Mouse (Mus musculus) left cerebral cortex, postnatal 14 days (tissue): Measurements from ENCODE around the gene Plekha8. TPM values are rescaled to one million over a fixed set of nuclear protein-coding genes. Genes with fewer than 3 reads are reported as not detected.

Experiments
- DNase-seq, 2 experiments: peaks; one replicate each; pipeline ENCODE4 v3.0.0; 2021 to 2022; ENCODE audit warnings: low spot score in 2 of 2, mixed read lengths in 1 of 2
- intact Hi-C: fragments of 180-260 bp; cut with DNase I; formaldehyde crosslinking; loops from one replicate; pipeline ENCODE4 v1.15.1; 2025
- total RNA-seq, 2 experiments: library from RNA; stranded (reverse); gene quantifications; 2 replicates each; pipeline ENCODE4 v1.2.3; 2021

Plekha8 gene
- total RNA-seq, 2 experiments from 2014 or later: 8.5 to 9.4 TPM

DNA sequence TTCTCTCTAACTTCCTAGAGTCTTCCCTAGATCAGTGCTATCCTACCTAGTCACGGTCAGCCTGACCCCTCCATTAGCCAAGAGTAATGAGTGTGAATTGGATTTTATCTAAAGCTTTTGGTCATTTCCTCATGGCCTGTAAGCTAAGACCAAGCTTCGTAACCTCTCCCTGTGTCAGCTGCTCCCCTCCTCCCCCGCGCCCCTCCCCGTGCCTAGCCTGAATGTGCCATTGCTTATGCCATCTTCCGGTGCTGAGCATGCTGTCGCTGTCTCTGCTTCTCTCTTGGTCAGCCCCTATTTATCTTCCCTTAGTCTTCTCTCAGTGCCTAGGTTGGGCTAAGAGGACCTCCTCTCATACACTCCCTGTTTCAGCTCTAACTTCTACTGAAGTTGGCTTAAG lies 24.6 kb downstream of the Plekha8 start:
- intact Hi-C loops: no loop called here
- DNase-seq: no peak

- intact Hi-C loops: no loop called here
Measured at GRCm38 (mm10) chr6:54620357-54620756, 25.4 kb downstream of the Plekha8 start.

GRCm38 (mm10) chr6:54628381-54628780 lies 33.5 kb downstream of the Plekha8 start:
- intact Hi-C loops: no loop called here
- no peak for DNase-seq

More at GRCm38 (mm10) chr6:54620357-54620756, 25.4 kb downstream of the Plekha8 start:
- DNase-seq: no peak

DNA sequence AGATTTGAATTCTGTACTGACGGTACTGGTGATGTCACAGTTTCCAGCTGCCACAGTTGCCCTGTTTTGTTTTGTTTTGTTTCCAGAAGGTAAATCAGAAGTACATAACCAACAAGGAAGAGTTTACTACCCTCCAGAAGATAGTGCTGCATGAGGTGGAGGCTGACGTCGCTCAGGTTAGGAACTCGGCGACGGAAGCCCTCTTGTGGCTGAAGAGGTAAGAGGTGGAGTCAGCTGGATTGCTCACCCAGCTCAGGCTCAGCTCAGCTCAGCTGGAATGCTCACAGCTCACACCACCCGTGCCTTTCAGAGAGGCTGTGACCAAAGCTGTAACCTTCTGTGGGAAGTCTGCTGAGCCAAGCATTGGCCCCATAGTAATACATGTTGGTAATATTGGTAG lies 34.8 kb downstream of the Plekha8 start:
- intact Hi-C loops: no loop called here
- DNase-seq: peak in 1 of 2 experiments; percentile 24

DNA sequence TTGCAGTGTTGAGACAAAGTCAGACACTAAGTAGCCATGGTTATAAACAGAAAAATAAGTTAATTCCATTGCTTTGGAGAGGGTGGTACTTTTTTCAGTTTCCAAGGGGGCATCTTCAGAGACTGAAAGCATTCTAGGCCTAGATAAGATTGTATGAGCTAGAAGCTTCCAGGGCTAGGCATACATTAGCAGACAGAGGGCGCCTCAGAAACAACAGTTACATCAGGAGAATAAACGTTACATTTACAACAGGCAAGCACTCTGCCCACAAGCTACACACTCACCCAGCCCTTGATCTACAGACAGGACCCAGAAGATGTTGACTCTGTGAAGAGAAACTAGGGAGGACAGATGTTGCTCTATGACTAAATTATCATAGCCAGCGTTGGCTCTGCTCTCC lies 36.6 kb downstream of the Plekha8 start:
- DNase-seq: peak; percentile 46 to 66
- intact Hi-C loops: no loop called here

DNA sequence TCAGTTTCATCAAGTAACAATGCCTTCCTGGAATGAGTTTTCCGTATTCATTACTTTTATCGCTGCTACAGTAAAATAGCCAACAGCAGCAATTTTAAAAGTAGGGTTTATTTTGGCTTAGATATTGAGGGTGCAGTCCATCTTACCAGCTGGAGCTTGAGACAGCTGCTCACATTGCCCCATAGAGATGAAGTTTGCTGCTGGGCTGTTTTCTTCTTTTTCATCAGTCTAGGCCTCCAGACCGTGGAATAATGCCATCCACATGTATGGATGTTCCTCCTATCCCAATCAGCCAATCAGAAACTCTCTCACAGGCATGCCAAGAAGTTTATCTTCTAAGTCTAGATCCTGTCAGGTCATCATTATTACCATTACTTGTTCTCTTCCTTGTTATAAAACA lies 45.0 kb downstream of the Plekha8 start:
- no peak for DNase-seq
- intact Hi-C loops: no loop called here

- peak; percentile 52 for DNase-seq
- intact Hi-C loops: no loop called here
Measured at GRCm38 (mm10) chr6:54641953-54642352, 47.0 kb downstream of the Plekha8 start.

GRCm38 (mm10) chr6:54643181-54643580 lies 48.3 kb downstream of the Plekha8 start:
- no peak for DNase-seq
- intact Hi-C loops: no loop called here

DNA sequence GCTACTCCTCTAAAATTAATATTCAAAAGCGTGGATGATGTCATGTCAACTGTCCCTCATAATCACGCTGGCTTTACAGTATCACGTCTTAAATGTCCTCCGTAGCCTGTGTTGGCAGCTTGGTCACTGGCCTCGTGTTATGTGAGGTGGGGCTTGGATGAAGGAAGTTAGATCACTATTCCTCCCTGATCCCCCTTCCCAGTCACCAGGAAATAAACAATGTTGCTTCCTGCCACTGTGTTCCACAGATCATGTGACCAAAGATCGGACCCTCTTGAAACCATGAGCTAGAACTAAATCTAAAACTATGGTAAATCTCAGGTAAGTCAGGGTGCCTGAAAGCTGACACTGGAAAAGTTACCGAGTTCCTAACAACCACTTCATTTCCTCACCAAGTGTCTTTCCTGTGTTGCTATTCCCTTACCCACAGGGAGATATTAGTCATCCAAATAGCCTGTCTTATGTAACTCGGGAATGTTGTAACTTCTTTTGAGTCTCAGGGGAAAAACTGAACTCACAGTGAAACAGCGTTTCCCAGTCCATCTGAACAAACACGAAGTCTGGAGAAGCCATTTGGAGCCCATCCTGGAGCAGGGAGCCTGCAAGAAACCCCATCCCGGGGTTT lies 60.7 kb downstream of the Plekha8 start:
- no peak for DNase-seq
- intact Hi-C loops: no loop called here

- DNase-seq: no peak
- intact Hi-C loops: no loop called here
Measured at GRCm38 (mm10) chr6:54657861-54658260, 63.0 kb downstream of the Plekha8 start.

GRCm38 (mm10) chr6:54669868-54670267 lies 75.0 kb downstream of the Plekha8 start:
- no peak for DNase-seq
- intact Hi-C loops: no loop called here

- no peak for DNase-seq
- intact Hi-C loops: no loop called here
Measured at GRCm38 (mm10) chr6:54672901-54673300, 78.0 kb downstream of the Plekha8 start.

DNA sequence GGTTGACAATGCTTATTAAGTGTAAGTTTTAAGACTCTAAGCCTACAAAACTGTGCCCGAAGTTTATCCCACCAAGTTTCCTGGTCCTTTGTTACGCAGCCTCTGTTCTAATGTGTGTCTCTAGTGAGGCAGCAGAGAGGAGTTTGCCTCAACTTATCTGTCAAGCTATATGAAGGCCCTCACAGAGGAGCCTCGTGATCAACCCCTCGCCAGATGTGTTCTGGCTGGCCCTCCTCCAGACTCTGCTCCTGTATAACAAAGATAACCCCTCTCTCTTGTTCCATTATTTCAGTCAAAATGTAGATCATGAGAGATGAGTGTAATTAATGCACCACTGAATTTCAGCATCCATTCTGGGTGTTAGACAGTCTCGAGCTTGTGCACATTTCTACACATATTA lies 84.8 kb downstream of the Plekha8 start:
- DNase-seq: no peak
- intact Hi-C loops: loop anchor here (5.0 kb wide), 1 partner anchor 87 kb away; no protein-coding TSS in a partner anchor

GRCm38 (mm10) chr6:54680891-54681745 lies 86.2 kb downstream of the Plekha8 start, which contains the start of gene Mturn:
TSS of gene Mturn (plus strand) at chr6:54681624.
- DNase-seq: peak; percentile 94 to 98
- intact Hi-C loops: loop anchor here (5.0 kb wide), 1 partner anchor 89 kb away; no protein-coding TSS in a partner anchor

DNA sequence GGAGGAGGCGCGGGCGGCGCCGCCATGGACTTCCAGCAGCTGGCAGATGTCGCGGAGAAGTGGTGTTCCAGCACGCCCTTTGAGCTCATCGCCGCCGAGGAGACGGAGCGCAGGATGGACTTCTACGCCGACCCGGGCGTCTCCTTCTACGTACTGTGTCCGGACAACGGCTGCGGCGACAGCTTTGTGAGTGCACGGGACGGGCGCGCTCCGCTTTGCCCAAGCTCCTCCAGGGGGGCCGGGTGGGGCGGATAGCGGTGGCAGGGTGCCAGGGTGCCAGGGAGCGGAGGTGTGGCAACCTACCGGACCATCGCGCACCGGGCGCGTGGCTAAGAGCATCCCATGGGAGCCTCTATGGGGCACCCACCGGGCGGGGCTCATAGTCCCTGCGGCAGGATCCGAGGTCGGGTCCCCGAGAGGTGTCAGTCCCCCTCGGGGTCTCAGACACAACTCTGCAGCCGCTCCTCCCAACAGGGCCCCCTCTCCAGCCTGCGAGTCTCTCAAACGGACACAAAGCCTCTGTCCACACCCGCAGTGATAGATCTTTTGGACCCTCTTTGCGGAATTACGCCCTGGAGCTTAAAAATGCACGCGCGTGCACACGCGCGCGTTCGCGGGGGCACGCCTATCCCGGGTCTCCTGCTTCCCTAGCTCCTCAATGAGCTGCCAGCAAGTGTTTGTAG lies 87.0 kb downstream of the Plekha8 start:
- DNase-seq: peak in 1 of 2 experiments; percentile 30
- intact Hi-C loops: loop anchor here (5.0 kb wide), 1 partner anchor 90 kb away; no protein-coding TSS in a partner anchor

DNA sequence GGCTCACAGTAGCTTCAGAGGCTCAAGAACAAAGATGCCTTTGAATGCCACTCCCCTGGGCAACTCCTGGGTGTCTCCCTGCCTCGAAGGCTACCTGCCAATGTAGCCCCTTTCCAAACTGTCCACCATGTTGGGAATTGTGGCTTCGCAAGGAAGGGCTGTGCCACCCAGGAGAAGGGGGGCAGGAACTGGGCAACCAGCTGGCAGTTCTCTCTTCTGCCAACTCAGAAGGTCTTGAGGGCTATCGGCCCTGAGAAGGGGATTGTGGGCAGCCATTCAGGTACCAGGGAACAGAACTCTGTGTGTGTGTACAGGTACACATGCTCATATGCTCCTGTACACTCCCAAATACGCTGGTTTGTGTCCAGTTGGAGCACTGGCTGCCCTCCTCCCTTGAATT lies 89.2 kb downstream of the Plekha8 start:
- intact Hi-C loops: loop anchor here (5.0 kb wide), 1 partner anchor 92 kb away; no protein-coding TSS in a partner anchor
- DNase-seq: no peak

GRCm38 (mm10) chr6:54685103-54685502 lies 90.2 kb downstream of the Plekha8 start:
- intact Hi-C loops: no loop called here
- DNase-seq: no peak

GRCm38 (mm10) chr6:54685716-54686395 lies 90.9 kb downstream of the Plekha8 start:
- DNase-seq: no peak
- intact Hi-C loops: no loop called here

DNA sequence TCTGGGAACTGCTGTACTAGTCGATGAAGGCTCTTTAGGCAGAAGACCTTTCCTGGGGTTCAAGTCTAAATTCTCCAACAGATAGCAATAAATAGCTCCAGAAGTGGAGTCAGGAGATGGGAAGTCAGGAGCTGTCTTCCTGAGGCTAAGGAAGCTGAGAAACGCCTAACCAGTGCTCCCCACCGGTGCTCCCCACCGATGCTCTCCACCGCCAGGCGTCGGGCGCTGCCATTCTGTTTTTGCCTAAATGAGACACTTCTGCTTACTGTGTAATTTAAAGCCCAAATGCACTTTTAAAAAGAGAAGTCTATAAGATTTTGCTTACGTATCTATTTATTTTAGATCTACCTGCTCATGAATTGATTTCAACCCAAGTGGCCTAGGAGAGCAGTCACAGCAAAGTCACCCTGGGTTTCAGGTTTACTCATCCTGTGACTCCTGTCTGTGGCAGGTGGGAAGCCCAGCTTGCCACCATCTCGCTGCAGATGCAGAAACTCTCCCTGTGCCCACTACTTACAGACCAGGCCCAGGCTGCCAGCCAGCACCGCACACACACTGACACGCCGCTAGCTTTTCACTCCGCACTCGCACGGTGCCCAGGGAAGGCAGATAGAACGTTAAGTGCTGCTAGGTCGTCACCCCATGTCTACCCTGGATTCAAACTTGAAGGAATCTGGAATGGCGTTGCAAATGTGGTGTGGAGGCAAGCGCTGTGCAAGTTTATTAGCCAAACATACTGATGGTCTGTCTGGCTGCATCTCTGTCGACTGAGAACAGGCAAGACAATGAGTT lies 92.2 kb downstream of the Plekha8 start:
- intact Hi-C loops: no loop called here
- DNase-seq: no peak
